Mouse (Mus musculus) olfactory bulb, adult 2 months (tissue): ENCODE measurements at regions not wholly inside any gene's neighbourhood (a gene's known extent, or its start where the extent isn't known, plus 50 kb on each side); places are given as distances from the start of the nearest gene placed in this dataset.
A peak's percentile ranks its signal among the peaks of the same experiment; 100 is the strongest.

Source experiments
- H3K27ac ChIP-seq: fragments of 200-500 bp; 2 replicates; pipeline ENCODE4 v1.5.1; 2012; ENCODE audit warnings: low read depth, low read length; ENCODE audit not compliant: insufficient read depth
- H3K4me1 ChIP-seq: fragments of 200-500 bp; 2 replicates; pipeline ENCODE4 v1.6.1; 2012; ENCODE audit warnings: low read length; ENCODE audit not compliant: control insufficient read depth, insufficient read depth
- H3K4me3 ChIP-seq: fragments of 200-500 bp; 2 replicates; pipeline ENCODE4 v1.5.1; 2012; ENCODE audit warnings: mild to moderate bottlenecking, low read depth, low read length, moderate library complexity; ENCODE audit not compliant: insufficient read depth
- CTCF ChIP-seq: fragments of 200-500 bp; IDR thresholded peaks from 2 replicates; pipeline ENCODE4 v1.5.1; 2012; ENCODE audit warnings: low read depth, mild to moderate bottlenecking, low read length, moderate library complexity; ENCODE audit not compliant: insufficient read depth
- POLR2A ChIP-seq: fragments of 200-500 bp; IDR thresholded peaks from 2 replicates; pipeline ENCODE4 v1.6.1; 2012; ENCODE audit warnings: mild to moderate bottlenecking, low read depth, low read length, moderate library complexity; ENCODE audit not compliant: insufficient read depth
- WGBS: fragments of 180-500 bp; shearing (Covaris S2); methylation state at CpG from one replicate; pipeline ENCODE4 v1.1.7; 2018; 5-methylcytosine and 5-hydroxymethylcytosine counted together

- no peak overlapping the region for H3K27ac ChIP-seq
- no peaks in the 10 kb centered on the region for H3K4me1 ChIP-seq
- TF ChIP-seq CTCF (no peak), POLR2A (no peak)
- H3K4me3 ChIP-seq: no peak overlapping the region
- 36% methylated on average over 2 of the region's 2 CpGs for WGBS
Observed at GRCm38 (mm10) chrX:97434327-97434726, 57.3 kb upstream of the Eda2r start.

DNA sequence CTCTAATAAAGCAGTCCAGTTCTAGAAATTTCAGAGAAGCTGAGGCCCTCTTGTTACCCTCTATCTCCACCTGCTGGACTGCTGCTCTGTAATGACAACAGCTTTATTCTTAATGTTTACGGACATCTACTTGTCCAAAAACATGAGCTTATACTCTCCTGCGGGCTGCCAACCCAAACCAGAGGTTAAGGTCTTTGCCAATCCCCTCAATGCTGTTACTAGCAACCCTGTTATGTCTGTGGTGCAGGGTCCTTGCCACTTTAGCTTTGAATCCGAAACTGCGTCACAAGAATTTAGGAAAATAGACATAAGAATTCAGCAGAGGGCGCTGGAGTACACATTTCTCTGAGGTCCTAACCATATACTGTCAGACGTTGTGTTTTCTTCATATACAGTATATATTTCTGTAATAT is 54.4 kb upstream of the Eda2r start:
- Histone ChIP-seq H3K27ac (no peak overlapping the region), H3K4me1 (no peaks in the 10 kb centered on the region), H3K4me3 (peak overlapping the region; percentile 49)
- 15% methylated on average over 6 of the region's 6 CpGs for WGBS
- TF ChIP-seq POLR2A (no peak), CTCF (no peak)
